Mouse (Mus musculus) kidney, postnatal 36 days (tissue): ENCODE results near the gene Diaph3.
A peak's percentile ranks its signal among the peaks of the same experiment; 100 is the strongest.

Source experiments
- DNase-seq, 2 experiments: peaks; one replicate each; pipeline ENCODE4 v3.0.0; 2021 to 2022; ENCODE audit warnings: mixed read lengths in 2 of 2

The Diaph3 gene

DNA sequence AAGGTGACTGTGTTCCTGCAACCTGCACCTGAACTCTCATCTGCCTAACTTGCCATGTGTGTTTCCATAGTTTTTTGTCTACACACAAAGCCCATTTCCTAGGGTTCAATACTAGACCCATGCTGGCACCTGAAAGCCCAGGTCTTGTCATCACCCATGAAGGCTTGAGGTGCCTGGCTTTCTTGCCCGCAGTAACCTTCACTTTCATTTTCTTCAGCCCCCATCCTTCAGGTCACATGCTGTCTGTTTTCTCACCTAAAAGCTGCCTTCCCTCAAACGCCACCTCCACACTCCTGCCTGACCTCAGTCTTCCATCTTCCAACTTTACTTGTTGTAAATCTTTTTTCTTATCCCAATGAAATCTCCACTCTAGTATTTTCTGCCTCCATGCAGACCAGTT lies 61.3 kb downstream of the Diaph3 start:
- DNase-seq = no peak

DNA sequence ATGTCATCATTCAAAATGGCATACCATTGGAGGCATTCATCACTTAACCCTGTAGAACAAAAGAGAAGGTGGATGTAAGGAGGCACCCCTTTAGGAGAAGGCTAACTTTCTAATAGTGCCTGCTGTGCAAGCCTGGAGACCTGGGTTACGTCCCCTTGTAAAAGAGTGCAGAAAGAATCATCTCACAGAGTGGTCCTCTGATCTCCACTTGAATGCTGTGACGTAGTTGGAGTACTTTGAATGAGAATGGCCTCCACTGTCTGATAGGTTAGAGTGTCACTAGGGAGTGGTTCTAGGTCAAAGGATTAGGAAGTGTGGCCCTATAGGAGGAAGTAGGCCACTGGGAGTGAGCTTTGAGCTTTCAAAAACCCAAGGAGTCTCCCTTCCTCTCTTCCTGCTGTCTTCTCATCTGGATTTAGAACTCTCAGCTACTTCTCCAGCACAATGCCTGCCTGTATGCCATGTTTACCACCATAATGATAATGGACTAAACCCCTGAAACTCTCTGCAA lies 66.0 kb downstream of the Diaph3 start:
- DNase-seq = no peak

DNA sequence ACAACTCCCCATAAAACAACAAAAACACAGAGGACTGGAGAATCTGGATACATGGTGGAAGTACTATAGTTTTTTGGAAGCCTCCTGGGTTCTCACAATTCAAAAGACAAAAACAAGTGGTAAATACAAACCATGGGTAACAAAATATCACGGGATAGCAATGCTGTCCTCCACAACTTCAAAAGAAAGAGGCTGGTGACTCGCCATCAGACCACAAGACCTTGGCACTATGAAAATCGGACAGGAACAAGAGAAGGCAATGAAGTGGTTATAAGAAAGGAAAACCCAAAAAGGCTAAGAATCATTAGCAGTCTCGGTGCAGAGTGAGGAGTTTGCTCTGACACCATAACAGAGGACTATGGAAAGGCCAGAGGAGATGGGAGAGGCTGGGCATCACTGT lies 76.8 kb downstream of the Diaph3 start:
- no peak for DNase-seq

DNA sequence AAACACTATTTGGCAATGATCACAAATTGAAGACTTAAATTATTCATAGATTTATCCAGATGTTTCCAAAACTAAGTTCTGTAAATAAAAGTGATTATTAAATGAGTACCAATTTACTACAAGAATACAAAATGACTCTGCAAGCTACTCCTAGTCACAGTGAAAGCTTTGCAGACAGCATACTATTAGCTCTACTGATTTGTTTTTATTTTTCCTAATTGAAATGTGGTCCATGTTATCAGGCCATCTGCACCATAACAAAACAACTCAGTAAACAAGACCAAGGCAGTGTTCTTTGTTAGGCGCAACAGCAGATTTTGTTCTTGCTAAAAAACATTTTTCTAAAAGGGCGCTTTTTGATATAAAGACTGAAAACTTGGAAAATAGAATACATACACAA lies 84.9 kb downstream of the Diaph3 start:
- no peak for DNase-seq

DNA sequence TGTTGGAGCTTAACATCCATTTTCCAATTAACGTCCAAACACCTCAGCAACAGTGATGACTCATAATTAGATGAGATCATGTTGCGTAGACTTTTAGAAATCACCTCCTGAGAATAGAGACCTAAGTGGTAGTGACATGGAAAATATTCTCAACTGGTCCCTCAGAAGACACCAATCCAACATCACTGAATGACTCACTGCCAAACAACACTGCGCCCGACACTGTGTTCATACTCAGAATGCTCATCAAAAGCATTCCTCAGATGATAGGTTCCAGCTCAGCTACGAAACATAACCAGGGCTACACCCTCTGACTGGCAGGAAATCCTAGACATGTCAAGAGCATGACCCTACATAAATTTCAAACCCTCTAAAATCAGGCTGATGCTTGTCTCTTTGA lies 89.8 kb downstream of the Diaph3 start:
- no peak for DNase-seq

DNA sequence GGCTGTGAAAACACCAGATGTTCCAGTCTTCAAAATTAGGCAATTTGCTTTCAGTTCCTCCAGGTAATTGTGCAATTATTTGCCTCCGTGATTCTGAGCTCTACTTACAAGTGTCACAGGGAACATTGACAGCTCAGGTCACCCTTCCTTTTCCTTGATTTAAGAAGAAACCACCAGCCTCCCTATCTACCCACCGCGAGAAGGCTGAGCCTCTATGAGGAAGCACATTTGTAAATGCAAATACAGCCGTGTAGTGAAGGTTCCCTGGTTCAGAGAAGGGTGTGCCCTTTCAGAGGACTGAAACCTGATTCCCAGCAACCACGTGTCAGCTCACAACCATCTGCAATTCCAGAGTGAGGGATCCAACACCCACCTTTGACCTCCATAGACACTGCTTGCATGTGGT lies 96.6 kb downstream of the Diaph3 start:
- no peak for DNase-seq

DNA sequence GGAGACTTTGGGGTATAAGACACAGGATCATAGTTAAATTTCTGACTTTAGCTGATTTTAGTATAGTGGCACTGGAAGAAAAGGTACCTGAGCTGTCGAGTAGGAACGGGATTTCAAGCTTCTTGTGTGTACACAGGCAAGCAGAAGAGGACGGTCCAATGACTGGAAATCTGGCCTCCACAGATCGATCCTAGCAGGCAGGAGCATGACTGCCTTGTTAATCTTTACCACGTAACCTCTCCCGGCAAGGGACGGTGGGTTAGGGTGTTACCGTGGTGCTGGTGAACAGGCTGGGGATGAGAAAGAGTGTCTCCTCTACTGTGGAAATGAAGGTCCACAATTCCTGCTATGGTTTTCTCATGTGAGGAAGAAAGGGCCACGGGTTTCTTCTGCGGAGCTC lies 120.8 kb downstream of the Diaph3 start:
- DNase-seq = no peak

DNA sequence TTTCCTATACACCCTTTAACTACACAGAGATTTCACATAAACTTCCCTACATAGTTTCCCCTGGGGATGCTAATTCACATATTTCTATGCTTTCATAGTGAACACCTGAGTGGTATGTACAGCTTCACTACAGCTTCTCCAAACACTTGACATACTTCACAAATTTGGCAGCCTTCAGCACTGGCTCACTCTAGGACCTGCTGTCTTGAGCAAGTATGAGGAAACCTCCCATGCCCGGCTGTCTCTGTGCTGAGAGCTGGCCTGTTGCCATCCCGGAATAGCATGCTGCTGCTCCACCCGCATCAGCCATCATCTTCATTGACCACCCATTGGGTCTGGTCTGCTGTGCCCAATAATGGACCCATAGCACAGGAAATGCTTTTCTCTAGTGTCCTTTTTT lies 121.3 kb downstream of the Diaph3 start:
- peak in 1 of 2 experiments; percentile 6 for DNase-seq

DNA sequence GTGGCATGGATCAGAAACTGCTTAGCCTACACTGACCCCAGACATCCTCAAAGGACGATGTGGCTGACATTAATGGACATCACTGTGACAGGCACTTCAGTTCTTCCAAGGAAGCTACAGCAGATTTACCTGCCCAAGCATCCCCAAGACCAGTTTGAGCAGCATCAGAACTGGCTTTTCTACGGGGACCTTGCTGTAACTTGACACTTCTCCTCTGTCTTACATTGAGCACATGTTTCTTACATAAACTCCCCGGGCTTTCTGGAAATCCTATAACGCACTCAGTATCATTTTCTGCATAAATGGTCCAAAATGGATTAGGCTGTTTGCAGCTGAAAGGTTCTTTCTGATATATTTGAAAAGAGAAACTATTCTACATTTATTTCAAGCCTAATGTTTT lies 143.7 kb downstream of the Diaph3 start:
- DNase-seq = no peak

DNA sequence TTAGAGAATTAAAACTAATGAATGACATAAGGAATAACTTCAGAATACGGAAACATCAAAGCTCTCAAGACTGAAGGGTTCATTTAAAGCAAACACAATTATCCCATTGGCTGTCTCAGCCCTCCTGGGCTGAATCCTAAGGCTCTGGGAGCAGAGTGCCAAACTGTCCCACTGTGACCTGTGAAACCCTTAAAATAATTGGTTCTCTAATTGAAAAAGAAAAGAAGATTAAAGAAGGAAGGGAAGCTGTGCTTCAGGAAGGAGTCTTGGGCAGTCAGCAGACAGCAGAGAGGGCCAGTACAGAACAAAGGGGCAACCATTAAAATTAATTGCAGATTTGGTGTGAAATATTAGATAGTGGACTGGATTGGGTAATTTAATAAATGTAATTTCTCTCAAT lies 189.9 kb downstream of the Diaph3 start:
- DNase-seq = no peak

DNA sequence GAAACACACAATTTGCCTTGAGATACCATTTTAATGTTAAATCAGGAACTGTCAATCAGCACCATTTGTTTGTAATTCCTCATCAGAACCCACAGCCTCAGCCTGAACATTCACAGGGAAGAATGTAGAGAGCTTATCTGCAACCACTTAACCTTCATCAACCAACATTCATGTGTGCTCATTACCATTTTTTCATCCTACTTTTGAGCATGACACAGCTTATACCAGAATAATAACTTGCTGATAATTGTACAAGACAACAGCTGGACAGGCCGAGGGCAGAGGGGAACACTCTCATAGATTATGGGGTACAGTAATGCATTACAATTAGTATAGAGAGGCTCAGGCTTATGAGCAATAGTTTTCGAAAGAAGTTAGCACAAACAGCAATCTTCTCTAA lies 203.1 kb downstream of the Diaph3 start:
- no peak for DNase-seq

DNA sequence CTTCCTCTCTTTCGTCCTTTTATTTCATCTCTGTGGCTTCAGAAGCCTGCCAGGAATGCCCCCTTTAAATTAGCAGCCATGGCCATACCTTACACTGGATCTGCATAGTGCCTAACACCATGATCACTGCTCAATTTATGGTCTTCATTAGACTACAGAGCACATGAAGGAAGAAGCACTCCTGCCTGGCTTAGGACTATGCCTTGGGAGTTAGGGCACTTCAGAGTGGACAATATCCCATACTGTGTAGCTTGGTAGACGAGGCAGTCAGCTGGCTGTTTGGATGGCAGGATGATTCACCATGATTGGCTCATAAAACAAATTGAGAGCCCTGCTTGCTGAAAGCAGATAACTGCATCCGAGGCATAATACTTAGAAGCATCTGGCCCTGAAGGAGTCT lies 204.6 kb downstream of the Diaph3 start:
- no peak for DNase-seq

DNA sequence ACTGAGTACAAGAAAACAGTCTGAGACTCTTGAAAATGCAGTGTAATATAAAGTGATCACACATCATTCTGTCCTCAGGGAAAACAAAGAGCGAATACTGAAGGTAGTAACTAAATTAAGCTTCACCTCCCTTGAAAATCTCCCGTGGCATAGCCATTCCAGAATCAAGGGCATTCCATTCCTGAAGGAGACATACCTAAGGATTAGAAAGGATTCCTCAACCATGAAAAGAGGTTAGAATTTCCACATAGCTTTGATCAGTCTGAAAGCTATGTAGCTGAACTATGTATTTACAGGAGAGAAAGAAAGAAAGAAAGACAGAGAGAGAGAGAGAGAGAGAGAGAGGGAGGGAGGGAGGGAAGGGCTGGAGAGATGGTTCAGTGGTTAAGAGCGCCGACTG lies 210.3 kb downstream of the Diaph3 start:
- no peak for DNase-seq

DNA sequence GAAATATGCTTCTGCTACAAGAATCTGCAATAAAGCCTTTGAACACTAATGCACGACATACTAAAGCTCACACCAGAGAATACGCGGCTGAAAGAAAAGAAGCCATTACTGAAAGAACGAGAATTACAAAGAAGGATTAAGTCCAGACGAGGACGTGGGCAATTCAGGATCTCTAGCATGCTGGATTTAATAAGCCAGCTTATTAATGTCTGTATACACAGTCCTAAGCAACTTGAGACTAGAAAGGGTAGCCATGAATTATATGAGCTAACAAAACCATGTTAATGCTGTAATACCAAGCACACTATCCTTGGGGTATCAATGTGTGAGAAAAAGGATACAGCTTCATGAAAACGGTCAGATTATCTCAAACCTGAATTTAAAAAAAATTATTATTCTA lies 214.2 kb downstream of the Diaph3 start:
- no peak for DNase-seq

DNA sequence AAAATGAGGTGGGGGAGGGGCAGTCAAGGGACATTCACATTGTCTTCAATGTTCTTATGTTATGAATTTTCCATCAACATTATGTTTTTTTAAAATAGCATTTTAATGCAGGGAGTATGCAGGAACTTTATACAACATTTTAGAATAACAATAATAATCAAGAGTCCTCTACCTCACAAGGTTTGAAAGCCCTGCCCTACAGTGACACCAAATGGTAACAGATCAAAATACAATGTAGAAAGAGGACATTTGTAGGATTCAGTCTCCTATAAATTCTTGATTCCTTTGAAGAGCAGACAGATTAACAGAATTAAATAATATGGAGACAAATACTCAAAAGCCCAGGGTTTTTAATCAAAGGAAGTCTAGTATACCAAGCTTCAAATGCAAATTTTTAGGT lies 242.1 kb downstream of the Diaph3 start:
- DNase-seq = no peak

DNA sequence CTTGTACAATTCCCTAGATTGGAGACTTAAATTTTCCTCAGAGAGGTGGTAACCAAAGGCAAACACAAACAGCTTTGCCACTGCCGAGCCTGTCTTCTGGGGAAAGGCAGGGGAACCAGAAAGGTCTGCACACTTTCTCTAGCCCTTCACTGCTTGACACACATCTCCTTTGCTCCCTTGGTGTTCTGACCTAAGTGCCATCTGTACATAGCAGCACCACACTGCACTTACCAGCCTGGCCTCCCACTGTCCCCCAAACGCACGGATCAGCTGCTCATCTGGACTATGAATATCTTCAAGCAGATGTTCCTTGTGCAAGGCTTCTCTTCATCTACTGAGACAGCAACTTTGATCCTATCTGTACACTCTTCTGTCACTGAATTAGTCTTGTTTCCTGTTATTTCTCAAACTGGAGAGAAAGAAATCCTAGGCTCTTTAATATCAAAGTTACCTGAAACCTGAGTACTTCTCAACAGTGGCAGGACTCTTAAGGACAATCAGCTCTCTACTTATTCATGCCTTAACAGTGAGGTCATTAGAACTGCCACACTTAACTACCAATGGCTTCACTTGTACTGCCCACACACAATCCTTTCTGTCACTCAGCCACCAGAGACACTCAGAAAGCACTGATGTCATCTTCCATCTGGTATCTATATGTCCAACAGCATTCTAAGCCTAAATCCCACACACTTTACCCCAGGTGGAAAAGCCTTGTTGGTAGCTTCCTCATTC lies 251.8 kb downstream of the Diaph3 start:
- DNase-seq = no peak

DNA sequence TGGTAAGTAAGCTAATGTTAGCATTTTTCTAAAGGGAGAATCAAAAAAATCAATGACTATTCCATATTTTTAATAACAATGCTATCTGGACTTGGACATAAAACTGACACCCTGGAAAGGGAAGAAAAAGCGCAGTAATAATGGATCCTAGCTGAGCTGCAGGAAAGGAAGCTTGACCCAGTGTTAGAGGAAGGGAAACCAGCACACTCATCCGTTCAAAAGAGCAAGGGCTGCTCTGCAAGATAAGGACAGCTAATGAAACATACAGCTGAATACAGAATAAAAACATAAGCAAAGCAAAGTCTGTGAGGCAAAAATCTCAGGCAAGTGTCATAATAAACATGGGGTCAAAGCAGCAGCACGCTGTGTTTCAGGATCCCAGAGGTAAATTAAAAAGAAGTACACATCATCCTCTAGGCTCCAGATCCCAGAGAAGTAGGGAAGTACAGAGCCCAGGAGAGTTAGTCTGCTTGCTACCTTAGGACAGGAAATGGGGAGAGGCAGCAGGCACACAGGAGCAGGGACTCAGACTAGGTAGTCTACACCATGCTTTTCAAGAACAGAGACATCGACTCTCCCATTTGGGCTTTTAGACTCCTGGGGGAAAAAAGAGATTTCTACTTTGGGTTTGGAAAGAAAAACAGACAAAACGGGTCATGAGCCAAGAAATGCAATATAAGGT lies 255.5 kb downstream of the Diaph3 start:
- DNase-seq = no peak

DNA sequence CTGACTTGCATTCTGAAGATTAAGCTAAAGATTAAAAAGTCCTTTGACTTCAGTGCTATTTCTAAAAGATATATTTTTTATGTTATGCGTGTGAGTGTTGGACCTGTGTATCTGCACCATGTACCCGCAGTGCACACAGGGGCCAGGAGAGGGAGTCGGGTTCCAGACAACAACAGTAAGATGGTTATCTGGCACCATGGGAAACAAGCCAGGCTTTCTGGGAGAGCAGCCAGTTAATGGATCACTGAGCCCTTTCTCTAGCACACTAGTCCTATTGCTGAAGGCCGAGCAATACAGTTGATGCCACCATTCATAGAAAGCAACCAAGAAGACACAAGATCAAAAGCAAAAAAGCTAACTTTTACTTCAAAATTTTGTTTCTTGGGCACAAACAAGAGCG lies 271.5 kb downstream of the Diaph3 start:
- DNase-seq = peak; percentile 82 to 86

DNA sequence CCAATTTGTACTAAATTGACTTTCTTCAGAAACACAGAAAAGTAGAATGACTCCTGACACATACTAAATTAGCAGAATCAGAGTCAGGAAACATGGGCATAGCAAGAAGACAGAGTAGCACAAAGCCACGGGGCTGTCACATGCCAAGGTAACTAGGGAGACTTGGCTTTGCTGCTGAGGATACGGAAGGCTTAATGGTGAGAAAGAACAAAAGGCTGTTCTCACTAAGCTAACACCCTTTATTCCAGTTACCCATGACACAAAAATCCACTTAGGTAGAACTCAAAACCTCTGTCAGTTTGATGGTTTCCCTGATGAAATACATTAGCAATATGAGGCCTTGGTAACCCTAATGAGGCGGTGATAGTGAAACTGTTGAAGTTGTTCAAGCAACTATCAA lies 273.9 kb downstream of the Diaph3 start:
- DNase-seq = no peak

DNA sequence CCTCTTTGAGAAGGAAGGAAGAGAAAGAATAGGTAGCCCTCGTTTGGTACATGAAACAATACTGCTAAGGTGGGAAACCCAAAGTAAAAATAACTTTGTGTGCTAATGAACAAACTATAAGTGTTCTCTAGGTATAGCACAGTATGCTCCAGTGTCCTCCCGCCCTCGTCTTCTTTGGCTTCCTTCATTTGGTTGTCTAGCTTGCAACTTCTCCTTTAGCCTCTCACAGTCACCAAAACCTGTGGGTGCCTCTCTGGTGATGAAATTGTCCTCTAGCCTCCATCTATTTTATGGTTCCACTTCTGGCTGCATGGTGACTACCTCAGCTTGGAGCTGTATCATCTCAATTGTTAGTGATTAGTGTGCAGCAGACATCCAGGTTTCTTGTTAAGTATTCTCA lies 277.0 kb downstream of the Diaph3 start:
- DNase-seq = no peak

DNA sequence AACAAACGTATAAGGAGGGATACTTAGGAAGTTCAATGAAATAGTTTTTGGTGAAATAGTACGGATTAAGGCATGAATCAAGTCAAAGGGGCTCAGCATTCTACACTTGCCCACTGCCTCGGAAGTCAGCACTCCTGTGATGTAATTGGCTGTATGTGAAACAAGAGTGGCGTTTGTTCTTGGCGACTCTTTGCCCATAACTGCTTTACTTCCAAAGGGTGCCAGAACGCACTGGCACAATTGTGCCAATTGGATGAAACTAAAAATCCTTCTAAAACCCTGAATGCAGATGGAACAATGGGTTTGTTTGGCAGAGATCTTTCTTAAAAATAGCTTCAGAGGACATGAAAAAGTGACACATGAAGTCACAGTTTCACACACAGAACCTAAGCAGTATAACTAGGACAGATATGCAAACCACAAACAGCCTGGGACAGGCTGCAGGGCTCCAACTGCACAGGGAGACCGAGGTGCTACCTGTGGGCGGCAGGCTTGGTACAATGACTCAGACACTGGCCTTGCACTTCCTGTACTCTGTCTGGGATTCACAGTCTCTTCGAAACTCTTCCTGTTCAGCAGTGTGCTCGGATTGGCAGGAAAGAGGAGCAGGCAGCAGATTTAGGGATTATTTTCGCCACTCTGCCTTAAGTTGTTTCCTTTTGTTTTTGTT lies 279.6 kb downstream of the Diaph3 start:
- no peak for DNase-seq

DNA sequence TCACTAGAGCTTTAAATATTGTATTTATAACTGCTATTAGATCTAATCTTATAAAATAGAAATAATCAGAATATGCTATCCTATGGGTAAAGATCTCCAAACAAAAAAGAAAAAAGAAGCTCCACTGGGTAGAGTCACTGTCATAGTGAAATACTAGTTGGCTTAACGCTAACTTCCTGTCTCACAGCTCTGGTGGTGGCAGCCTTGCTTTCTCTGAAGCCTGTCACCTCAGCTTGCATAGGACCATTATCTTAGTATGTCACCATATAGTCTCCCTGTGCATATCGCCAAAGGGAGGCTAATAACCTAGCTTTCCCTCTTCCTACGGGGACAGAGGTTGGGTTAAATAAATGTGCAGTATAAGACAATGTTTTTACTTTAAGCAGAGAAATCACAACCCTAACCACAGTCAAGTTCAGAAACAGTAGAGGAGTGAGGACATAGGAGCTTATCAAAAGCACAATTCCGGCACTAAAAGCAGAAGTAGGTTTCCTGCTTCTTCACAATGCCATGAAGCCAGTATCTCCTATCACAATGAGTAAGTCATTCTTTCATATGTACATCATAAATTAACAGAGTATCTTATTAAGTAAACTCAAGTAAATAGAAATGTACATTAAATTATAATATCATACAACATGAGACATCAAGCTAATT lies 293.8 kb downstream of the Diaph3 start:
- DNase-seq = no peak

DNA sequence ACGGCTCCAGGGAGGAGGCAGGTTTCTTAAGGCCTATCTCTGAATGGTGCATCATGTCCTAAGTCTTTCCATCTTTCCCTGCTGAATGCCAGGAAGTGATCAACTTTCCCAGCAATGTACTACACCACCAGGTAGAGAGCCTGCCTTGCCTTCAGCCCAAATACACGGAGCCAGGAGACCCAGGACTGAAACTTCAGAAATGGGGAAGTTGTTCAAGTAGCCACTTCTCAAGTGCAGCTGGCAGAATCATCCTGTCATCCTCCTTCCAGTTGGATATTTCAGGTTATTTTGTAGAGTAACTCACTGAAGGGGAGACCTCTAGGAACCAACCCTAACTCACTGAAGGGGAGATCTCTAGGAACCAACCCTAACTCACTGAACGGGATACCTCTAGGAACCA lies 297.0 kb downstream of the Diaph3 start:
- DNase-seq = no peak

DNA sequence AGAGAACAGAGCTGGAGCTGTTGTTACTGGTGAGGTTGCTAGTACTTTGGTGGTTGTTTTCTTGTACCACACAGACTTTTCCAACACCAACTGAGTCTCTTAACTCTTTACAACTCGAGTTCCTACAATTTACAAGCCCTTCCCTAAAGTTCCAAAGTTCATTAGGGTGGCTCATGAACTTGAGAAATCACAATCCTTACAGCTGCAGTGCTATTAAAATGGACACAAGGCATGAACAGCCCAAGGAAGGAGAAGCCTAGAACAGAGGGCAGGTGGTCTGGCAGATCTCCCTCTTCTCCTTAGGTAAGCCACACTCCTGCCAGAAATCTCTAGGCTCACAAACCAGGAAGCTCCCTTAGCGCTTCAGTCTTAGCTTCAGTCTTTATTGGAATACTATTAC lies 303.4 kb downstream of the Diaph3 start:
- no peak for DNase-seq
